Mouse (Mus musculus): ENCODE measurements at regions not wholly inside any gene's neighbourhood (a gene's known extent, or its start where the extent isn't known, plus 50 kb on each side); places are given as distances from the start of the nearest gene placed in this dataset.

- TF ChIP-seq CTCF (IDR thresholded peaks at IDR 0.05; ENCODE audit: low read depth), result no peak
- no peak for TF ChIP-seq EP300 (optimal IDR thresholded peaks at IDR 0.05)
These were observed 587.8 kb downstream of the Epha4 start for GRCm38 (mm10) chr1:76927041-76927440.

Data from stomach, postnatal 0 days (tissue).